Mouse (Mus musculus): ENCODE results near the gene Spo11. TPM values are rescaled to one million over a fixed set of nuclear protein-coding genes. Genes with fewer than 3 reads are reported as not detected.
A peak's percentile ranks its signal among the peaks of the same experiment; 100 is the strongest.

The Spo11 gene
- polyA plus RNA-seq, 1 experiment: 0.17 TPM

DNA sequence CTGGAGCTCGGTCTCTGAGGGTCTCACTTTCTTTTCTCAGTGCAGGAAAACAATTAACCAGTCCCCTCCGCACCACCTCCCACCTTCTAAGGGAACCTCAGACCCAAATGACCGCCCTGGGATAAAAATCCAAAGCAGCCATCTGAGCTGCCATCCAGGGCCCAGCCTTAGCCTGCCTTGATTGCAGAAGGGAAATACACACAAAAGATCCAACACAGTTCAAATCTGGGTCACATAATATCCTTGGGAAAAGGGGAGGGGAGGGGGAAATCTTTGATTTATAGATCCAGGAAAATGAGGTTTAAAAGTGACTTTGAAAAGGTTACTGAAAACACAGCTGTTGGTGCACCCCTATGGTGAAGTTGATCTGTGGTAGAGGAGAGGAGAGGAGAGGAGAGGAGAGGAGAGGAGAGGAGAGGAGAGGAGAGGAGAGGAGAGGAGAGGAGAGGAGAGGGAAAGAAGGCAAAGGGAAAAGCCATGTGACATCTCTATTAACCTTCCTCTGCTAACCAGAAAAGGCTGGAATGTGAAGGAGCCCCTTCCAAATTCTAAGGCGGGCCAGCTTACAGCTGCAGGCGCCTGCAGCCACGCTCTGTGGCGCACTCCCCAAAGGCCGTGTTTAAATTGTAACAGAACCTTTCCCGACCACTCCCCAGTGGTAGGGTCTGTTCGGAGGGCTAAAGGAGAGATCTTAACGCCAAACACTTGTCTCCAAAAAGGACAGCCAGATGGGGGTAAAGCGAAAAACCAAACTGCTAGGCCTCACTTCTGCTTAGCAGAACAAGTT, 41.5 kb upstream of the Spo11 start:
- Histone ChIP-seq H3K36me3 (ENCODE audit: control insufficient read depth, insufficient read depth, low read length) (no peaks in the 10 kb centered on the region), H3K4me3 (ENCODE audit: insufficient read depth, low read depth, low read length) (no peak overlapping the region), H3K4me1 (ENCODE audit: control insufficient read depth, insufficient read depth, low read length) (peaks cover 11% of the 10 kb centered on the region), H3K27ac (ENCODE audit: insufficient read depth, low read depth, low read length) (no peak overlapping the region), H3K27me3 (replicated peaks; ENCODE audit: control insufficient read depth, insufficient read depth, low read length) (no peaks in the 10 kb centered on the region)
- no peak for DNase-seq
- WGBS: 70% methylated on average over 12 of the region's 12 CpGs
- TF ChIP-seq POLR2A (IDR thresholded peaks at IDR 0.05; ENCODE audit: low read depth, low read length) (no peak), CTCF (conservative IDR thresholded peaks at IDR 0.05; ENCODE audit: insufficient read depth, insufficient read length, low read depth, low read length) (no peak)

DNA sequence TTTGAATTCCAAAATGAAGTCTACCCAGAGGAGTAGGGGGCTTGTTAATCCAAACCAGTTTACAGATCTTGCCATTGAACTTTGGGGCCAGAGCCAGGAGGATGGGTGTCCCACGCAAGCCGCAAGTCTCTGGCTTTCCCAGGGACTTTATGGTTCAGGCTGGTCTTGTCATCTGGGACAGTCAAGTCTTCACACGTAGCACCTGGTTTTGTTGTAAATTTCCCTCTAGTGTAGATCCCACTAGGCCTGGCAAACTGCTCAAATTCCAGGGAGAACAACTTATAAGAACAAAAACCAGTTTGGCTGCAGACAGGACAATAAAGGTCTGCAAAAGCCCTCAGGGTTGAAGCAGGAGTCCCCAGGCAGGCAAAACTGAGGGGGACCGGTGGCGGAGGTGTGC, 40.7 kb upstream of the Spo11 start:
- Histone ChIP-seq H3K27me3 (replicated peaks; ENCODE audit: control insufficient read depth, insufficient read depth, low read length) (no peaks in the 10 kb centered on the region), H3K4me3 (ENCODE audit: insufficient read depth, low read depth, low read length) (no peak overlapping the region), H3K4me1 (ENCODE audit: control insufficient read depth, insufficient read depth, low read length) (peaks cover 11% of the 10 kb centered on the region), H3K36me3 (ENCODE audit: control insufficient read depth, insufficient read depth, low read length) (no peaks in the 10 kb centered on the region), H3K27ac (ENCODE audit: insufficient read depth, low read depth, low read length) (no peak overlapping the region)
- no peak for TF ChIP-seq POLR2A (IDR thresholded peaks at IDR 0.05; ENCODE audit: low read depth, low read length)
- no peak for TF ChIP-seq CTCF (conservative IDR thresholded peaks at IDR 0.05; ENCODE audit: insufficient read depth, insufficient read length, low read depth, low read length)
- DNase-seq: no peak
- 84% methylated on average over 5 of the region's 5 CpGs for WGBS

DNA sequence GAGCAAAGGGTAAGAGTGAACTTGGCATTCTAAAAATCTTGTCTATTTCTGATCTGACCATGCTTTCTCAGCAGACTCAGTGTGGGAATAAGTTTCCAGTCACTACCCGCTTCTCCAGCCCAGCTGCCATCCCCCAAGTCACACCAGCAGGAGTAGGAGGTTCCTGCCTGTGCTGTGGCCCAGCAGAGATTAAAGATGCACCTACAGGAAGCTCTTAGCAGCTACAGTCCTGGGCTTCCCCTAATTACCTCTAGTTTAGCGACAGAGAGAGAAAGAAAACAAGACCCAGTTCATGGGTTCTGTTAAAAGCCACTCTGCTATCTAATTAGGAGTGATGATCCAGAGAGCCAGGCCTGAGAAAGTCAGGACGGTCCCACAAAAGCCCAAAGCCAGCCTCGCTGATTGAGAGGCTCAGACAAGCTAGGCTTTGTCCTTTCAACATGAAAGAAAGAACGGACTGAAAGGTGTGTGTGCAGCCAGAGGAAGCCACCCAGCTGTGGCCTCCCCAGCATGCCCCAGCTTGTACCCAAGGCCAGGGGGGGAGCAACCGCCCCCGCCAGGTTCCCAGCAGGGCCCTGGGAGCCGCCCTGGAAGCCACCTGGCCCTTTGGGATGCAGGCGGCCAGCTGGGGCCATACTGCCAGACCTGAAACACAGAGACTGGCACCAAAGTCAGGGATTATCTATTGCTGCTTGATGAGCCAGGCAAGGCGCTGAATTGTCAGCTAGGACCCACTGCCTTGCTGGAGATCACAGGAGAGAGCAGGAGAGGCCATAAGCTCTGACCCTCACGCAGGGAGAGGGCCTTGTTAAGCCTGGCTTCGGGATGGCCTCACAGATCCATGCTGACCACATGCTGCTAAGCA, 39.9 kb upstream of the Spo11 start:
- no peak for TF ChIP-seq POLR2A (IDR thresholded peaks at IDR 0.05; ENCODE audit: low read depth, low read length)
- TF ChIP-seq CTCF (conservative IDR thresholded peaks at IDR 0.05; ENCODE audit: insufficient read depth, insufficient read length, low read depth, low read length): no peak
- Histone ChIP-seq H3K36me3 (ENCODE audit: control insufficient read depth, insufficient read depth, low read length) (no peaks in the 10 kb centered on the region), H3K27me3 (replicated peaks; ENCODE audit: control insufficient read depth, insufficient read depth, low read length) (no peaks in the 10 kb centered on the region), H3K4me1 (ENCODE audit: control insufficient read depth, insufficient read depth, low read length) (peaks cover 11% of the 10 kb centered on the region), H3K4me3 (ENCODE audit: insufficient read depth, low read depth, low read length) (no peak overlapping the region), H3K27ac (ENCODE audit: insufficient read depth, low read depth, low read length) (no peak overlapping the region)
- 59% methylated on average over 12 of the region's 12 CpGs for WGBS
- DNase-seq: no peak

DNA sequence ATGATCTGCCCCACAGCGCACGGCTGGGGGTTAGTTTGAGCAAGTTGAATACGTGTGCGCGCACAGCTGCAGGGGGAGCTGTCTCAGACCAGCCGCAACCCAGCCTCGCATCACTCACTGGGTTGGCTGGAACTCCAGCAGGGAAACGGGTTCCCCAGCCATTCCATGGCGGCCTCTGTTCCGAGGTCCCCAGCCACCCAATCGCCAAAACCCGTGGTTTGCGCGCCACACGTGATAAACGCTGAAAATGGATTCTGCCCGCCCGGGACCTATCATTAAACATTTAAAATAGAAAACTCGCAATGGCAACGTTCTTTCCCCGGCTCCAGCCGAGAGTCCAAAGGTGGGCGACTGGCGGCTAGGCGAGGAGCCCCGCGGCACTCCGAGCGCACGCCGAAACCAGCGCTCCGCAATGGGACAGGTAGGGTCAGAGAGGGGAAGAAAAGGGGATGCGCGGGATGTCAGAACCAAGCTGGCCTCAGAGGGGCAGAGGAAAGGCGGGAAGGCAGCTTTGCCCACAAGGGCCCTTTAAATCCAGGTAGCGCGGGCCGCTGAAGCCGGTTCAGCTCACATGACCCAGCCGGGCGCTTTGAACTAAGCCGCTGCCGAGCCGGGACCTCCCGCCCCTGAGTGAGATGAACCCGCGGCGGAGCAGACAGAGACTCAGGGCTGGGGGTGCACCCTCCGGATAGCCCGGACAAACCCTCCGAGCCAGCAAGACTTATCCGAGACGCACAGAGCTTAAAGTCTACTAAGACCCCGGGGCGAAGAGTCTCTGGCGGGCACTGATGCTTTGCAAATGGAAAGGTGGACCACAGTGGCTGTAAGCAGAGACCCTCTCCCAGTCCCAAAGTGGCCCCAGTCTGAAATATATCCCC, 38.5 kb upstream of the Spo11 start:
- H3K4me3 ChIP-seq (ENCODE audit: insufficient read depth, low read depth, low read length): peak overlapping the region; percentile 67
- H3K27me3 ChIP-seq (replicated peaks; ENCODE audit: control insufficient read depth, insufficient read depth, low read length): no peaks in the 10 kb centered on the region
- no peak for TF ChIP-seq POLR2A (IDR thresholded peaks at IDR 0.05; ENCODE audit: low read depth, low read length)
- no peak; the same call in 1 of the 2 replicates for TF ChIP-seq CTCF (conservative IDR thresholded peaks at IDR 0.05; ENCODE audit: insufficient read depth, insufficient read length, low read depth, low read length)
- no peaks in the 10 kb centered on the region for H3K36me3 ChIP-seq (ENCODE audit: control insufficient read depth, insufficient read depth, low read length)
- peak overlapping the region; percentile 85 for H3K27ac ChIP-seq (ENCODE audit: insufficient read depth, low read depth, low read length)
- peaks cover 11% of the 10 kb centered on the region for H3K4me1 ChIP-seq (ENCODE audit: control insufficient read depth, insufficient read depth, low read length)
- WGBS: 2% methylated on average over 57 of the region's 57 CpGs
- peak; percentile 83 for DNase-seq

DNA sequence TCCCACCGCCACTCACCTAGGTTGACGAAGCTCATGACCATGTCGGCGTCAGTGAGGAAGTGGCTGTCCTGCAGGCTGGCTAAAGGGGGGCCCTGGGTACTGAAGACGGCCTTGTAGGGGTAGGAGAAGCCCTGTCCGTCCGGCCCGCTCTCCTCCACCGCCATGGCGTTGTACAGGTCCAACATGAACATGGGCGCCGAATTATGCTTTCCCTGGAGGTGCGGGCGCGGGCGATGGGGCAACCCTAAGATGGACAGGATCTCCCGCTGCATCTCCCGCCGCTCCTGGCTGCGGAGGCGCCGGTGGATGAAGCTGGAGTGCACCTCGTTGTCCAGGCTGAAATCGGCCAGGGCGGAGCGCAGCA, 37.9 kb upstream of the Spo11 start:
- no peak for DNase-seq
- Histone ChIP-seq H3K4me1 (ENCODE audit: control insufficient read depth, insufficient read depth, low read length) (peaks cover 11% of the 10 kb centered on the region), H3K27me3 (replicated peaks; ENCODE audit: control insufficient read depth, insufficient read depth, low read length) (no peaks in the 10 kb centered on the region), H3K4me3 (ENCODE audit: insufficient read depth, low read depth, low read length) (peak overlapping the region; percentile 67), H3K36me3 (ENCODE audit: control insufficient read depth, insufficient read depth, low read length) (no peaks in the 10 kb centered on the region), H3K27ac (ENCODE audit: insufficient read depth, low read depth, low read length) (peak overlapping the region; percentile 85)
- WGBS: under 1% methylated on average over 26 of the region's 26 CpGs
- TF ChIP-seq POLR2A (IDR thresholded peaks at IDR 0.05; ENCODE audit: low read depth, low read length): no peak
- no peak for TF ChIP-seq CTCF (conservative IDR thresholded peaks at IDR 0.05; ENCODE audit: insufficient read depth, insufficient read length, low read depth, low read length)

DNA sequence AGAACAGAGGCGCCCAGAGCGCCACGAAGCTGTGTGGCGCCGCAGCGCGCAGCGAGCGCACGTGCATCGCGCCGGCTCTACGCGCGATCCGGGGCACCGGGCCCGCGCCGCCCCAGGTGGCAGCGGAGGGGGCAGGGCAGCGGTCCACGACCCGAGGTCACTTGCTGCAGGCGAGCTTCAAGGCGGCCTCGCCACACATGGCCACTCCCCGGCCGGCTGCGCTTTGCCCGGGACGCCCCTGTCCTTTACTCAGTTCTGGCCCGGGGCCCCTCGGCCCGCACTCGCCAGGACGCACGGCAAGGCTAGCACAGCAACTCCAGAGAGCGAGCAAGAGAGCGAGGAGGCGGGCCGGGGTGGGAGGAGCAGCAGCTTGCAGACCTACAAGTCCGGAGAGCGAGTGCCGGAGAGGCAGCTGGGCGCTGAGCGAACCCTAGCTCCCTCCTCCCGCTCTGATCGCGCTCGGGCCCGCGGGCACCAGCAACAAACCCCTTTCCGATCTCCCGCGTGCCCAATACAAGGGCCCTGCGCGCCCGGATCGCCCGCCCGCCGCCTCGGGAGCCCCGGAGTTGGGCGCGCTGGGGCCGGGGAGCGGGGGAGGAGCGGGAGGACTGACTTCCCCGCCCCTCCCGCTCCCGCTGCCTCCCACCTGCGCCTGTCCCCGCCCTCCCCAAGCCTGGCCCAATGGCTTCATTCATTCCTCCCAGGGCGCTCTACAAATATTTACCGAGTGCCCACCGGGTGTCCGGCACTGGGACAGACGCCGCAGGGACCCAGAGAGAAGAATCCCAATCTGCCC, 37.3 kb upstream of the Spo11 start, which contains the start of gene Bmp7:
TSS of gene Bmp7 (minus strand) at position 319 of the 796 bp plus-strand sequence.
- Histone ChIP-seq H3K4me1 (ENCODE audit: control insufficient read depth, insufficient read depth, low read length) (peaks cover 10% of the 10 kb centered on the region), H3K36me3 (ENCODE audit: control insufficient read depth, insufficient read depth, low read length) (no peaks in the 10 kb centered on the region), H3K27me3 (replicated peaks; ENCODE audit: control insufficient read depth, insufficient read depth, low read length) (no peaks in the 10 kb centered on the region), H3K4me3 (ENCODE audit: insufficient read depth, low read depth, low read length) (peak within 1 kb of the TSS; percentile 67), H3K27ac (ENCODE audit: insufficient read depth, low read depth, low read length) (peak within 1 kb of the TSS; percentile 85)
- under 1% methylated on average over 82 of the region's 82 CpGs for WGBS
- DNase-seq: peak; percentile 91
- TF ChIP-seq CTCF (conservative IDR thresholded peaks at IDR 0.05; ENCODE audit: insufficient read depth, insufficient read length, low read depth, low read length): no peak
- no peak for TF ChIP-seq POLR2A (IDR thresholded peaks at IDR 0.05; ENCODE audit: low read depth, low read length)

All from kidney, adult 2 months (tissue).